Mouse (Mus musculus): ENCODE results near the gene Tbc1d14. TPM values are rescaled to one million over a fixed set of nuclear protein-coding genes. Genes with fewer than 3 reads are reported as not detected.
A peak's percentile ranks its signal among the peaks of the same experiment; 100 is the strongest.

Gene Tbc1d14
- total RNA-seq, 1 experiment, result 12.5 TPM

GRCm38 (mm10) chr5:36575227-36575626 is 17.8 kb downstream of the Tbc1d14 start:
- in situ Hi-C loops (cut with MboI; ENCODE audit: low sequenced_read_pairs in 2 of 2, unreplicated experiment in 2 of 2), result no loop called here
- no peak overlapping the region for H3K4me3 ChIP-seq (ENCODE audit: insufficient read depth in 1 of 2, low read depth in 1 of 2, low read length in 2 of 2, poor library complexity in 1 of 2, severe bottlenecking in 1 of 2)
- no peak overlapping the region for H3K9ac ChIP-seq (ENCODE audit: insufficient read depth, low read depth, low read length, poor library complexity, severe bottlenecking)
- H3K27ac ChIP-seq (ENCODE audit: insufficient read depth, low read depth, low read length, poor library complexity, severe bottlenecking), result peak overlapping the region; percentile 48; the same call in 1 of the 2 replicates
- H3K4me1 ChIP-seq (ENCODE audit: control insufficient read depth in 2 of 2, insufficient read depth in 2 of 2, low read length in 2 of 2, poor library complexity in 1 of 2), result peaks cover 2 to 28% of the 10 kb centered on the region in 2 experiments
- DNase-seq (ENCODE audit: low read depth, low spot score), result no peak
- no peak for TF ChIP-seq HCFC1 (IDR thresholded peaks at IDR 0.05; ENCODE audit: borderline replicate concordance, insufficient read depth, low read length)
- TF ChIP-seq CHD2 (IDR thresholded peaks at IDR 0.05; ENCODE audit: low read depth, low read length), result no peak
- TF ChIP-seq ZC3H11A (IDR thresholded peaks at IDR 0.05; ENCODE audit: borderline replicate concordance, low read depth, low read length), result no peak
- no peak for TF ChIP-seq MAFK (IDR thresholded peaks at IDR 0.05; ENCODE audit: insufficient read depth, low read depth, low read length)
- no peak for TF ChIP-seq ZNF384 (IDR thresholded peaks at IDR 0.05; ENCODE audit: low read depth, low read length)
- H3K9me3 ChIP-seq (ENCODE audit: control insufficient read depth, insufficient read depth, low read depth, low read length), result no peaks in the 10 kb centered on the region
- H3K36me3 ChIP-seq (ENCODE audit: control insufficient read depth, insufficient read depth, low read length, poor library complexity, severe bottlenecking), result peaks cover 11% of the 10 kb centered on the region; the same call in 1 of the 2 replicates

- no peak for DNase-seq (ENCODE audit: low read depth, low spot score)
- Histone ChIP-seq H3K9ac (ENCODE audit: insufficient read depth, low read depth, low read length, poor library complexity, severe bottlenecking) (no peak overlapping the region), H3K36me3 (ENCODE audit: control insufficient read depth, insufficient read depth, low read length, poor library complexity, severe bottlenecking) (peaks cover 14% of the 10 kb centered on the region; the same call in 1 of the 2 replicates), H3K9me3 (ENCODE audit: control insufficient read depth, insufficient read depth, low read depth, low read length) (no peaks in the 10 kb centered on the region), H3K4me3 (ENCODE audit: insufficient read depth in 1 of 2, low read depth in 1 of 2, low read length in 2 of 2, poor library complexity in 1 of 2, severe bottlenecking in 1 of 2) (no peak overlapping the region), H3K27ac (ENCODE audit: insufficient read depth, low read depth, low read length, poor library complexity, severe bottlenecking) (peak overlapping the region; percentile 76), H3K4me1 (ENCODE audit: control insufficient read depth in 2 of 2, insufficient read depth in 2 of 2, low read length in 2 of 2, poor library complexity in 1 of 2) (peaks cover 2 to 28% of the 10 kb centered on the region in 2 experiments)
- no peak for TF ChIP-seq ZNF384 (IDR thresholded peaks at IDR 0.05; ENCODE audit: low read depth, low read length)
- TF ChIP-seq CHD2 (IDR thresholded peaks at IDR 0.05; ENCODE audit: low read depth, low read length), result no peak
- no peak for TF ChIP-seq MAFK (IDR thresholded peaks at IDR 0.05; ENCODE audit: insufficient read depth, low read depth, low read length)
- no peak for TF ChIP-seq ZC3H11A (IDR thresholded peaks at IDR 0.05; ENCODE audit: borderline replicate concordance, low read depth, low read length)
- TF ChIP-seq HCFC1 (IDR thresholded peaks at IDR 0.05; ENCODE audit: borderline replicate concordance, insufficient read depth, low read length), result no peak
- in situ Hi-C loops (cut with MboI; ENCODE audit: low sequenced_read_pairs in 2 of 2, unreplicated experiment in 2 of 2), result no loop called here
Observed at GRCm38 (mm10) chr5:36574147-36574870, 18.8 kb downstream of the Tbc1d14 start.

- Histone ChIP-seq H3K4me1 (ENCODE audit: control insufficient read depth in 2 of 2, insufficient read depth in 2 of 2, low read length in 2 of 2, poor library complexity in 1 of 2) (peaks cover 2 to 28% of the 10 kb centered on the region in 2 experiments), H3K9ac (ENCODE audit: insufficient read depth, low read depth, low read length, poor library complexity, severe bottlenecking) (no peak overlapping the region), H3K4me3 (ENCODE audit: insufficient read depth in 1 of 2, low read depth in 1 of 2, low read length in 2 of 2, poor library complexity in 1 of 2, severe bottlenecking in 1 of 2) (no peak overlapping the region), H3K36me3 (ENCODE audit: control insufficient read depth, insufficient read depth, low read length, poor library complexity, severe bottlenecking) (peaks cover 14% of the 10 kb centered on the region; the same call in 1 of the 2 replicates), H3K27ac (ENCODE audit: insufficient read depth, low read depth, low read length, poor library complexity, severe bottlenecking) (peak overlapping the region; percentile 46; the same call in 1 of the 2 replicates), H3K9me3 (ENCODE audit: control insufficient read depth, insufficient read depth, low read depth, low read length) (no peaks in the 10 kb centered on the region)
- no peak for DNase-seq (ENCODE audit: low read depth, low spot score)
- in situ Hi-C loops (cut with MboI; ENCODE audit: low sequenced_read_pairs in 2 of 2, unreplicated experiment in 2 of 2), result no loop called here
- TF ChIP-seq HCFC1 (IDR thresholded peaks at IDR 0.05; ENCODE audit: borderline replicate concordance, insufficient read depth, low read length) (no peak), MAFK (IDR thresholded peaks at IDR 0.05; ENCODE audit: insufficient read depth, low read depth, low read length) (no peak), CHD2 (IDR thresholded peaks at IDR 0.05; ENCODE audit: low read depth, low read length) (no peak), ZC3H11A (IDR thresholded peaks at IDR 0.05; ENCODE audit: borderline replicate concordance, low read depth, low read length) (no peak), ZNF384 (IDR thresholded peaks at IDR 0.05; ENCODE audit: low read depth, low read length) (no peak)
Observed at GRCm38 (mm10) chr5:36573354-36573753, 19.7 kb downstream of the Tbc1d14 start.

GRCm38 (mm10) chr5:36571371-36571770 is 21.7 kb downstream of the Tbc1d14 start:
- H3K4me1 ChIP-seq (ENCODE audit: control insufficient read depth in 2 of 2, insufficient read depth in 2 of 2, low read length in 2 of 2, poor library complexity in 1 of 2), result peaks cover 2 to 18% of the 10 kb centered on the region in 2 experiments
- H3K9ac ChIP-seq (ENCODE audit: insufficient read depth, low read depth, low read length, poor library complexity, severe bottlenecking), result no peak overlapping the region
- H3K27ac ChIP-seq (ENCODE audit: insufficient read depth, low read depth, low read length, poor library complexity, severe bottlenecking), result no peak overlapping the region
- DNase-seq (ENCODE audit: low read depth, low spot score), result no peak
- TF ChIP-seq ZNF384 (IDR thresholded peaks at IDR 0.05; ENCODE audit: low read depth, low read length) (no peak), ZC3H11A (IDR thresholded peaks at IDR 0.05; ENCODE audit: borderline replicate concordance, low read depth, low read length) (no peak), HCFC1 (IDR thresholded peaks at IDR 0.05; ENCODE audit: borderline replicate concordance, insufficient read depth, low read length) (no peak), MAFK (IDR thresholded peaks at IDR 0.05; ENCODE audit: insufficient read depth, low read depth, low read length) (no peak), CHD2 (IDR thresholded peaks at IDR 0.05; ENCODE audit: low read depth, low read length) (no peak)
- H3K4me3 ChIP-seq (ENCODE audit: insufficient read depth in 1 of 2, low read depth in 1 of 2, low read length in 2 of 2, poor library complexity in 1 of 2, severe bottlenecking in 1 of 2), result no peak overlapping the region
- no peaks in the 10 kb centered on the region for H3K9me3 ChIP-seq (ENCODE audit: control insufficient read depth, insufficient read depth, low read depth, low read length)
- peaks cover 14% of the 10 kb centered on the region; the same call in 1 of the 2 replicates for H3K36me3 ChIP-seq (ENCODE audit: control insufficient read depth, insufficient read depth, low read length, poor library complexity, severe bottlenecking)
- in situ Hi-C loops (cut with MboI; ENCODE audit: low sequenced_read_pairs in 2 of 2, unreplicated experiment in 2 of 2), result no loop called here
